Mouse (Mus musculus) lung, embryonic 15.5 days (tissue): ENCODE data around the gene Dcp1a. TPM values are rescaled to one million over a fixed set of nuclear protein-coding genes. Genes with fewer than 3 reads are reported as not detected.

Source experiments
- ATAC-seq: fragments of 200-750 bp; cut with Nextera tagmentation; 2 replicates; pipeline ENCODE4 v1.8.0; 2017; ENCODE audit warnings: moderate number of reproducible peaks, borderline replicate concordance; ENCODE audit not compliant: low FRiP score, low TSS enrichment; ENCODE audit errors: extremely low read depth
- H3K27ac ChIP-seq: fragments of 300-500 bp; sonication (generic); 2 replicates; pipeline ENCODE4 v1.5.1; 2015; ENCODE audit warnings: moderate library complexity, mild to moderate bottlenecking, inconsistent platforms
- H3K27me3 ChIP-seq: fragments of 300-500 bp; sonication (generic); 2 replicates; pipeline ENCODE4 v1.6.1; 2015; ENCODE audit warnings: inconsistent platforms
- H3K36me3 ChIP-seq: fragments of 300-500 bp; sonication (generic); 2 replicates; pipeline ENCODE4 v1.6.1; 2015; ENCODE audit warnings: inconsistent platforms
- H3K4me1 ChIP-seq: fragments of 300-500 bp; sonication (generic); 2 replicates; pipeline ENCODE4 v1.6.1; 2015; ENCODE audit warnings: inconsistent platforms
- H3K4me2 ChIP-seq: fragments of 300-500 bp; sonication (generic); 2 replicates; pipeline ENCODE4 v1.6.1; 2015; ENCODE audit warnings: inconsistent platforms, mild to moderate bottlenecking, moderate library complexity
- H3K4me3 ChIP-seq: fragments of 300-500 bp; sonication (generic); 2 replicates; pipeline ENCODE4 v1.5.1; 2015; ENCODE audit warnings: mild to moderate bottlenecking, inconsistent platforms
- H3K9ac ChIP-seq: fragments of 300-500 bp; sonication (generic); 2 replicates; pipeline ENCODE4 v1.6.1; 2015; ENCODE audit warnings: inconsistent platforms
- H3K9me3 ChIP-seq: fragments of 300-500 bp; sonication (generic); 2 replicates; pipeline ENCODE4 v1.6.1; 2016; ENCODE audit warnings: inconsistent platforms
- WGBS: fragments of 180-500 bp; shearing (Covaris S2); methylation state at CpG from one replicate; pipeline ENCODE4 v1.1.7; 2015; 5-methylcytosine and 5-hydroxymethylcytosine counted together
- polyA plus RNA-seq: library from polyadenylated mRNA; unstranded; fragments of >200 nt; fragmentation: Nextera tagmentation; extraction: Ambion mirVana; gene quantifications from 2 replicates; pipeline ENCODE4 v1.2.1, GENCODE M21; 2015

Dcp1a gene
- 24.6 and 26.7 TPM in 2 replicates for polyA plus RNA-seq

DNA sequence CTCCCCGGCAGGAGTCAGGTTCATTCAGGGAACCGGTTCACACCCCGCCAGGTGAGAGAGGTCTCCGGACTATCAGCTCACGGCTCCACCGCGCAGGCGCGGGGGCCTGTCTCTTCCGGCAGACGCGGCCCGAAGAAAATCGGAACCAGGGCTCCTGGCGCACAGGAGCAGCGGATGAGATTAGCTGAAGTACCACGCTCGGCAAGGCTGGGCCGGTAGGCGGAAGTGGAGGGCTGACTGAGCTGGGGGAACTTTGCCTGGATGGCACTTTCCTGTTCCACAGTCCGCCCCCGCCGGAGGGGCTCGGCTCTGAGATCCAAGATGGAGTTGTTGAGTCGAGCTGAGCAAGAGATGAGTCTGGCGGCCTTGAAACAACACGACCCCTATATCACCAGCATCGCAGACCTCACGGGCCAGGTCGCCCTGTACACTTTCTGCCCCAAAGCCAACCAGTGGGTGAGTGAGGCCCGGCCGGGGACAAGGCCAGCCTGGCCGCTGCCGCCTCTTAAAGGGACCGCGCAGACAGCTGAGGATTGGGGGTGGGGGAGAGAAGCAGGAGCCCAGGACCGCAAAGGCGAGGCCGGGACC lies at the start of gene Dcp1a:
Dcp1a (plus strand) TSS at position 175 of the 588 bp plus-strand sequence.
- Histone ChIP-seq H3K4me3 (peak within 1 kb of the TSS; percentile 73), H3K36me3 (peaks cover 22% of the 10 kb centered on the region), H3K27me3 (no peaks in the 10 kb centered on the region), H3K9me3 (no peaks in the 10 kb centered on the region), H3K27ac (peak within 1 kb of the TSS; percentile 72), H3K9ac (peak within 1 kb of the TSS; percentile 79), H3K4me2 (peak within 1 kb of the TSS; percentile 75), H3K4me1 (peaks cover 13% of the 10 kb centered on the region)
- ATAC-seq = peak; percentile 99
- under 1% methylated on average over 39 of the region's 39 CpGs for WGBS

DNA sequence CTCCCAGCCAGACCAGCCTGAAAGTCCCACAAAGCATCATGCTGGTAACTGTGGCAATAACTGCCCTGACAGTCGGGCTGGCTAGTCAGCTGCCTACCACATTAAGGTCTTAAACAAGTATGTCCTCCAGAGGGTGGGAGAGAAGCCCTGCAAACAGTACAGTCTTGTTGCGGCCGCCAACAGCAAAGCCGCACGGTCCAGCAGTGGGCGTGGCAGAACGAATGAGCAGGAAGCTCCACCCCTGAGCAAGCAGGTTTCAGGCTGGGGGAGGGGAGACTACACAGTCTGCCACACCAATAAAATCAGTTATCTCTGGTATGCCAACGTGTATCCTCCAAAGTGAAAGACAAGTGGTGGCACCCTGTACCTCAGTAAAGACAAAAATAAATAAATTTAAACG lies 49.7 kb upstream of the Dcp1a start:
- Histone ChIP-seq H3K36me3 (no peaks in the 10 kb centered on the region), H3K4me2 (no peak overlapping the region), H3K27me3 (no peaks in the 10 kb centered on the region), H3K4me1 (no peaks in the 10 kb centered on the region), H3K27ac (no peak overlapping the region), H3K9ac (no peak overlapping the region), H3K4me3 (no peak overlapping the region), H3K9me3 (no peaks in the 10 kb centered on the region)
- WGBS = 53% methylated on average over 9 of the region's 9 CpGs
- ATAC-seq = no peak

DNA sequence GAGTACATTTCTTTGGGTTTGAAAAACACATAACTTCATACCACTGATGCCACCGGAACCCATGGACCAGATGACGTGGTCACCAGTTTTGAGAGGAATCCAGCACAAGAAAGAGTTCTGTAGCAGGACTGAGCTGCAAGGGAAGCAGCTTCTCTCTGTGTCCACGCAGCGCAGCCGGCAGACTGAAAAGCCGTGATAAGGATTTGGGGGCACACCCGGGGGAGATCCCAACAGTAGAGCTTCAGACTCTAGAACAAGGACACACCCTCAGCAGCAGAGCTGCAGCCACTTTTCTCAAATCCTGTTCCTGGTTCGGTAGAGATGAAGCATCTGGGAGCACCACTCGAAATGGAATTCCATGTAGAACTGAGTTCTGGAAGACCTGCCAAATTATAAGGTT lies 49.3 kb upstream of the Dcp1a start:
- no peak overlapping the region for H3K9ac ChIP-seq
- no peaks in the 10 kb centered on the region for H3K9me3 ChIP-seq
- no peaks in the 10 kb centered on the region for H3K4me1 ChIP-seq
- no peaks in the 10 kb centered on the region for H3K27me3 ChIP-seq
- no peak overlapping the region for H3K4me2 ChIP-seq
- 78% methylated on average over 9 of the region's 9 CpGs for WGBS
- ATAC-seq = no peak
- H3K27ac ChIP-seq = no peak overlapping the region
- no peaks in the 10 kb centered on the region for H3K36me3 ChIP-seq
- H3K4me3 ChIP-seq = no peak overlapping the region

DNA sequence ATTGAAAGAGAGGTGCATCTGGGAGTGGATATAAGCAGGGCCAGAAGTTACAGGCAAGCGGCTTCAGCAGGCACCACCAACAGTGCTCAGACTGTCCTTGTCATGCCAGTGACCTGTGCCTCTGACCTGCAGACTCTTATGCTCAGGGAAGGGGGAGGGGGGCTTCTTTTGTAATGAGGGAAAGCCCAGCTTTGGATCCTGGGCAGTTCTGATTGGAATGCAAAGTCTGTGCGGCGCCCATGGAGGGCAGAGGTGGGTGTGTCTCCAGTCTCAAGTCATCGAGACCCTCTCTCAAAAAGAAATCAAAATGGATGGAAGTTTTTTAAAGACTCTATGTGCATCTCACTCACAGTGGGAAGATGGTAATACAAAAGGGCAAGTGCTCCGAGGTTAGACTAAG lies 48.9 kb upstream of the Dcp1a start:
- no peaks in the 10 kb centered on the region for H3K27me3 ChIP-seq
- no peaks in the 10 kb centered on the region for H3K4me1 ChIP-seq
- ATAC-seq = no peak
- H3K27ac ChIP-seq = no peak overlapping the region
- H3K36me3 ChIP-seq = no peaks in the 10 kb centered on the region
- 73% methylated on average over 5 of the region's 5 CpGs for WGBS
- no peaks in the 10 kb centered on the region for H3K9me3 ChIP-seq
- no peak overlapping the region for H3K9ac ChIP-seq
- no peak overlapping the region for H3K4me3 ChIP-seq
- no peak overlapping the region for H3K4me2 ChIP-seq

DNA sequence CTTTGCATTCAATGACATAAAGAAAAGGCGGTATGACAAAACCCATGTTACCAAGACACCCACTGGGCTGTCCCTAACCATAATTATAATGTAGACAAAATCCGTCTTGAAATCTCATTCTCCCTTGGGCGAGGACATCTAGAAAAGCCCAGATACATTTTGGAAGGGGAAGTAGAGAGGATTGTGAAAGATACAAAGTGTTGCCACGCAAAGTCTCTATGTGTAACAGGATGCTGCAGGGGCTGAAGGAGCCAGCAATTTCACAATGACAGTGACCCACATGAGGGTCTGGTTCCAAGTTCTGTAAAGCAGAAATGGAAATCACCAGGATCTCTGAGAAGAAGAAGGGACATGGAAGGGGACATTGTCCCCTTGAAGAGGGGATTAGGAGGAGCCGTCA lies 44.0 kb upstream of the Dcp1a start:
- H3K9ac ChIP-seq = no peak overlapping the region
- no peaks in the 10 kb centered on the region for H3K27me3 ChIP-seq
- H3K4me2 ChIP-seq = no peak overlapping the region
- WGBS = 86% methylated on average over 5 of the region's 5 CpGs
- ATAC-seq = no peak
- no peaks in the 10 kb centered on the region for H3K9me3 ChIP-seq
- no peak overlapping the region for H3K4me3 ChIP-seq
- H3K27ac ChIP-seq = no peak overlapping the region
- H3K36me3 ChIP-seq = no peaks in the 10 kb centered on the region
- no peaks in the 10 kb centered on the region for H3K4me1 ChIP-seq

DNA sequence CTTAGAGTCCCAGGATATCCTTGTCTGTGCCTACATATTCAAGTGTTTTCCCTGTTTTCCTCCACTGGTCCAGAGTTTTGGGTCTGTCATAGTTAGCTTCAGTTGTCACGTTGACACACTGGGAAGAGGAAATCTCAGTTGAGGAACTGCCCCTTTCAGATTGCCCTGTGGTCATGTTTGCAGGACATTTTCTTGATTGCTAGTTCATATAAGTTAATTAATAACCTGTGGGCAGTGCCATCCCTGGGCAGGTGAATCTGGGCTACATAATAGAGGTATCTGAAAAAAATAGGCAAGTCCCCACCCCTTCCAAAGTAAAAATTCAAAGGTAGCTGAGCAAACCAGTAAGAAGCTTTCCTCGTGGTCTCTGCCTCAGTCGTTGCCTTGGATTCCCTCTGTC lies 39.4 kb upstream of the Dcp1a start:
- Histone ChIP-seq H3K4me1 (no peaks in the 10 kb centered on the region), H3K9ac (no peak overlapping the region), H3K4me3 (no peak overlapping the region), H3K4me2 (no peak overlapping the region), H3K27ac (no peak overlapping the region), H3K9me3 (no peaks in the 10 kb centered on the region), H3K36me3 (no peaks in the 10 kb centered on the region), H3K27me3 (no peaks in the 10 kb centered on the region)
- no peak for ATAC-seq
- 80% methylated on average over 3 of the region's 3 CpGs for WGBS

DNA sequence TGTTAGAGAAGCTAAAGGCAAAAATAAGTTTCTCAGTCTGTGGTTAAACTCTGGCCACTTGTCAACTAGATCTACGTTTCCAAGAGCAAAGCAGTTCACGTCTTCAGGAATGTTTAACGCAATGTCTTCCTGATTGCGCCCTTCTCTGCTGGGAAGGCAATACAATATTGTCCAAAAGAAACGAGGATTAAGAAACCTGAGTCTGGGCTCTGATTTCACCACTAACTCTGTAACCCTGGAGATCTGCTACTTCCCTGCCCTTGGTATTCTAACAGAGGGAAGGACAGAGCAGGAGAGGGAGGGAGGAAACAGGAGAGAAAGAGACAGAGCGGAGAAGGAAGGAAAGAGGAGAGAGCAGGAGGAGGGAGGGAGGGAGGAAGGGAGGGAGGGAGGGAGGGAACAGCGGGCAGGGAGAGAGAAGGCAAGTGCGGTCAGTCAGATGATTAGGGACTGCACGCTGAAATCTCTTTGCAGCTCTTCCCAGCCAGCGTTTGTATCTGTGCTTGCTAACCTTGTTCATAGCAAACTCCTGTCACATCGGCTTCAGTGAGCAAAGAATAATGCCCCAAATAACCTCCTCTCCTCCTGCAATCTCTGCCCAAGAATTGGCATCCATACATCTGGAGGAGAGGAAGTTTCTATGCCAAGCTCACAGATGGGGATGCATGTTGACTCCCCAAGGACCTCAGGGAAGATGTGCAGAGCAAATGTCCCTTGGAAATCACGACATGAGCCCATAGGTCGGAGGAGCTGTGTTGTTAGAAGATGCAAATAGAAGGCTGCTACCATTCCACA lies 23.3 kb upstream of the Dcp1a start:
- H3K4me1 ChIP-seq = peaks cover 9% of the 10 kb centered on the region; the same call in 1 of the 2 replicates
- H3K4me3 ChIP-seq = no peak overlapping the region
- no peak overlapping the region for H3K9ac ChIP-seq
- no peak overlapping the region for H3K27ac ChIP-seq
- ATAC-seq = no peak
- H3K27me3 ChIP-seq = no peaks in the 10 kb centered on the region
- 22% methylated on average over 13 of the region's 13 CpGs for WGBS
- no peaks in the 10 kb centered on the region for H3K9me3 ChIP-seq
- 0 out of 2 replicates have a peak overlapping the region, but pooled peaks have one; percentile 7 for H3K4me2 ChIP-seq
- H3K36me3 ChIP-seq = no peaks in the 10 kb centered on the region

DNA sequence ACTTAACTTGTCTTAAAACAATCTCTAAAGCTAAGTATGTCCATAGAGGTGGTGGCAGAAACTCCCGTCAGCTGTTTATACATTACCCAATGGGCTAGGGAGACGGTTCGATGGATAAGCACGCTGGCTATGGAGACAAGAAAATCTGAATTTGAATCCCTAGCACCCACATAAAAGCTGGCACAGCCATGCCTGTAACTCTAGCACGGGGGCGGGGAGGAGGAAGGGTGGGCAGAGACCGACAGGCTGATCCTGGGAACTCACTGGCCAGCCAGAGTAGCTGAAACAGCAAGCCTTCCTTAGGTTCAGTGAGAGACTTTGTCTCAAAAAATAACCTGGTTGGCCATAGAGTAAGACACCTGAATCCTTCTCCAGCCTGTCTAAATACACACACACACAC lies 21.9 kb upstream of the Dcp1a start:
- Histone ChIP-seq H3K9me3 (no peaks in the 10 kb centered on the region), H3K27me3 (no peaks in the 10 kb centered on the region), H3K4me3 (no peak overlapping the region), H3K4me2 (no peak overlapping the region), H3K4me1 (peaks cover 9% of the 10 kb centered on the region; the same call in 1 of the 2 replicates), H3K27ac (no peak overlapping the region), H3K9ac (no peak overlapping the region), H3K36me3 (no peaks in the 10 kb centered on the region)
- 56% methylated on average over 7 of the region's 7 CpGs for WGBS
- ATAC-seq = no peak

DNA sequence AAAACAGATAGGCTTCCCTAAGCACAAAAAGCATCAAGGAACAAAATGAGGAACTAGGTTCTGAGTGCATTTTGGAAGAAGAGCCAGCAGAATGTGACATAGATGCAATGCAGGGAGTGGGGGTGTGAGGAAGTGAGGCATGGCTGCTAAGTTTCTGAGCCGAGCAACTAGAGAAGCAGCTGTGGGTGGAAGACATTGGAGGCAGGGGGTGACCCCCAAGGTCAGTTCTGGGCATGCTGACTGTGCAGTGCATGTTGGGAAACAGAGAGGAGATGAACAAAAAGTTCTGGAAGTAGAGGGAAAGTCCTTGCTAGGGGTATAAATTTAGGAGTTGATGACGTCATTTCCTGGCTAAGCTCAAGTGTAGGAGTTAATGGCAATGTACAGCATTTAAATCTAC lies 21.4 kb upstream of the Dcp1a start:
- 24% methylated on average over 2 of the region's 2 CpGs for WGBS

DNA sequence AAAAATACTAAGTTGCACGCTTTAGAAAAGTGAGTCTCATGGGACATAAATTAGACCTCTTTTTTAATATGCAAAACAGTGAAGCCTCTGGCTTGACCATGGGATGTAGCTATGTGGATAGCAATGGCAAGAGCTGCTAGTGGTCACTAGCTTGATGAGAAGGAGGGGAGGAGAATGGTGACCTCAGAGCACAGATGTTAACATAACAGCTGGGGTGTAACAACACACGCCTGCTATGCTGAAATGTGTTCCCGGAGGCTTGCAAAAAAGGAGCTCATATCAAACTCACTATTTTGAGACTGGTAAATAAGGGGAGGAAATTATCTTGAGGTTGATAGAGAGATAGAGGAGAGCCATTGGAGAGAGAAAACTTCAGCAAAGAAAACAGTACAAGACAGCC lies 20.5 kb upstream of the Dcp1a start:
- H3K27ac ChIP-seq = peak overlapping the region; percentile 10; the same call in 1 of the 2 replicates
- no peaks in the 10 kb centered on the region for H3K27me3 ChIP-seq
- no peak; the same call in 1 of the 2 replicates for ATAC-seq
- peaks cover 9% of the 10 kb centered on the region; the same call in 1 of the 2 replicates for H3K4me1 ChIP-seq
- no peak overlapping the region for H3K4me2 ChIP-seq
- no peak overlapping the region for H3K4me3 ChIP-seq
- WGBS = 60% methylated on average over 3 of the region's 3 CpGs
- no peaks in the 10 kb centered on the region for H3K9me3 ChIP-seq
- no peak overlapping the region for H3K9ac ChIP-seq
- no peaks in the 10 kb centered on the region for H3K36me3 ChIP-seq

More for the DNA sequence above, 21.4 kb upstream of the Dcp1a start:
- peaks cover 9% of the 10 kb centered on the region; the same call in 1 of the 2 replicates for H3K4me1 ChIP-seq
- no peak overlapping the region for H3K27ac ChIP-seq
- no peaks in the 10 kb centered on the region for H3K36me3 ChIP-seq
- H3K9me3 ChIP-seq = no peaks in the 10 kb centered on the region
- H3K4me2 ChIP-seq = no peak overlapping the region
- no peaks in the 10 kb centered on the region for H3K27me3 ChIP-seq
- H3K4me3 ChIP-seq = no peak overlapping the region
- H3K9ac ChIP-seq = no peak overlapping the region
- peak; percentile 47; the same call in 1 of the 2 replicates for ATAC-seq

DNA sequence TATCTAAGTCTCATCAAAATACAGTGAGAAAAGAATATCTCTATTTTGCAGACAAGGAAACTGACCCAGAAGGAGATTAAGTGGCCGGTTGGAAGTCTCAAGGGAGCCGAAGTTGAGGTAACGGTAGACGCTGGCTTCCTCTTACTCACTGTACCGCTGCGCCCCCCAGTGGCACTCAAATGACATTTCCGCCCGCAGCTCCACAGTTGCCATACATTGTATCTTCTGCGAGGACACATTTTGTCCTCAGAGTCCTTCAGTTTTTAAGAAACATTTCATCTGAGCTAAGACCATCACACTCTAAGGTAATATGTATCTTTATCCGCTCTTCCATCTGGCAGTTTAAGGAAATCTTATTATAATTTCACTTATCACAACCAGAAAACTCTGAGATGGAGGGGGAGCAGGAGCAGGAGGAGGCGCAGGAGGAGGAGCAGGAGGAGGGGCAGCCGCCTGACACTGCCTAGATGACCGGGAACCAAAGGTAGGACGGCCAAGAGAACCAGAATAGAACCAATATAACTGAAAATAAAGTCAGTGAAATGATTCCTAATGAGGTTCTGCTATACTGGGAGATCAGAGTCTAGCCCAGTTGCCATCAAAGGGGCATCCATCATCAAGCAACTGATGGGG lies 19.3 kb upstream of the Dcp1a start:
- no peak for ATAC-seq
- Histone ChIP-seq H3K9ac (no peak overlapping the region), H3K27me3 (no peaks in the 10 kb centered on the region), H3K27ac (no peak overlapping the region), H3K36me3 (no peaks in the 10 kb centered on the region), H3K9me3 (no peaks in the 10 kb centered on the region), H3K4me1 (peaks cover 9% of the 10 kb centered on the region; the same call in 1 of the 2 replicates), H3K4me3 (no peak overlapping the region), H3K4me2 (peak overlapping the region; percentile 16; the same call in 1 of the 2 replicates)
- WGBS = 5% methylated on average over 14 of the region's 14 CpGs

DNA sequence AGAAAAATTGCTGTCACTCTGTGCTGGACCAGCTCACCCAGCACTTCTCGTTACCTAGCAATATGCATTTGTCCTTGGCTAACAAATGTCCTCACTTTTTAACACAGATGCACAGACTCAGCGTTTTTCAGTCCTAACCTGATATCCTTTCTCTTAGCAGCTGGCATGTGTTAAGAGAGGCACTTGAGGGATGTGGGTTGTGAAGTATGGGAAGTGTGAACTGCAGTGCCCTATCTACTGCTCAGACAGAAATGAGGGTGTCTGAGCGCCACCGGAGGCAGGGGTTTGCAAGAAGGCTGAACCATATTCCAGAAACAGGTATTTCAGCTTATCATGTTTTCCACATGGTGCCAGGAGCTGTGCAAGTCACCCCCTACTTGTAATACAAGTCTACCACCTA lies 16.0 kb upstream of the Dcp1a start:
- Histone ChIP-seq H3K4me1 (peaks cover 2% of the 10 kb centered on the region; the same call in 1 of the 2 replicates), H3K9me3 (no peaks in the 10 kb centered on the region), H3K27me3 (no peaks in the 10 kb centered on the region), H3K4me2 (no peak overlapping the region), H3K4me3 (no peak overlapping the region), H3K27ac (no peak overlapping the region), H3K9ac (no peak overlapping the region), H3K36me3 (no peaks in the 10 kb centered on the region)
- WGBS = 62% methylated on average over 4 of the region's 4 CpGs
- no peak for ATAC-seq
